Mouse (Mus musculus) forebrain, embryonic 16.5 days (tissue): ENCODE results near the gene Erbb2. TPM values are rescaled to one million over a fixed set of nuclear protein-coding genes. Genes with fewer than 3 reads are reported as not detected.
"Not testable (repeated sequence)": the region's sequence is repeated elsewhere in the genome, so short reads cannot be mapped to it uniquely, and the experiment has no call there.

Source experiments
- ATAC-seq: fragments of 200-750 bp; cut with Nextera tagmentation; 2 replicates; pipeline ENCODE4 v1.8.0; 2017; ENCODE audit warnings: mild to moderate bottlenecking, moderate library complexity
- H3K27ac ChIP-seq: fragments of 300-500 bp; sonication (generic); 2 replicates; pipeline ENCODE4 v1.5.1; 2014; ENCODE audit warnings: low read length, control low read depth
- H3K27me3 ChIP-seq: fragments of 300-500 bp; sonication (generic); replicated peaks from 2 replicates; pipeline ENCODE4 v1.6.1; 2014; ENCODE audit warnings: low read length; ENCODE audit not compliant: control insufficient read depth, insufficient read depth
- H3K36me3 ChIP-seq: fragments of 300-500 bp; sonication (generic); 2 replicates; pipeline ENCODE4 v1.6.1; 2014; ENCODE audit not compliant: control insufficient read depth, insufficient read depth
- H3K4me1 ChIP-seq: fragments of 300-500 bp; sonication (generic); replicated peaks from 2 replicates; pipeline ENCODE4 v1.6.1; 2014; ENCODE audit warnings: low read length; ENCODE audit not compliant: control insufficient read depth, insufficient read depth
- H3K4me2 ChIP-seq: fragments of 300-500 bp; sonication (generic); 2 replicates; pipeline ENCODE4 v1.6.1; 2014; ENCODE audit warnings: mild to moderate bottlenecking, low read length, control low read depth
- H3K4me3 ChIP-seq: fragments of 300-500 bp; sonication (generic); replicated peaks from 2 replicates; pipeline ENCODE4 v1.5.1; 2014; ENCODE audit warnings: mild to moderate bottlenecking, low read length, control low read depth
- H3K9ac ChIP-seq: fragments of 300-500 bp; sonication (generic); replicated peaks from 2 replicates; pipeline ENCODE4 v1.6.1; 2014; ENCODE audit warnings: low read depth, low read length, control low read depth
- H3K9me3 ChIP-seq: fragments of 300-500 bp; sonication (generic); 2 replicates; pipeline ENCODE4 v1.6.1; 2016; ENCODE audit warnings: low read length; ENCODE audit not compliant: control insufficient read depth
- WGBS: fragments of 180-500 bp; shearing (Covaris S2); extraction: QIAGEN DNeasy Blood & Tissue Kit; methylation state at CpG from one replicate; pipeline ENCODE4 v1.1.7; 2014; 5-methylcytosine and 5-hydroxymethylcytosine counted together
- polyA plus RNA-seq: library from polyadenylated mRNA; unstranded; fragments of >200 nt; fragmentation: Nextera tagmentation; extraction: Ambion mirVana; gene quantifications from 2 replicates; pipeline ENCODE4 v1.2.1, GENCODE M21; 2015

The Erbb2 gene
- polyA plus RNA-seq, 1 experiment from 2014 or later = 4.9 TPM

- 8% methylated on average over 2 of the region's 2 CpGs for WGBS
- peak overlapping the region; percentile 62 for H3K27ac ChIP-seq
Observed at GRCm38 (mm10) chr11:98372406-98372805, 39.9 kb upstream of the Erbb2 start.

GRCm38 (mm10) chr11:98373244-98373643 is 39.0 kb upstream of the Erbb2 start:
- 79% methylated on average over 6 of the region's 6 CpGs for WGBS

More at GRCm38 (mm10) chr11:98372406-98372805, 39.9 kb upstream of the Erbb2 start:
- Histone ChIP-seq H3K27me3 (no peaks in the 10 kb centered on the region), H3K36me3 (peaks cover 17% of the 10 kb centered on the region), H3K9ac (no peak overlapping the region), H3K9me3 (no peaks in the 10 kb centered on the region), H3K4me3 (no peak overlapping the region), H3K4me1 (peaks cover 28% of the 10 kb centered on the region), H3K4me2 (no peak overlapping the region)
- ATAC-seq = no peak

GRCm38 (mm10) chr11:98374266-98374665 is 38.0 kb upstream of the Erbb2 start:
- WGBS = 70% methylated on average over 8 of the region's 8 CpGs
- H3K9me3 ChIP-seq = no peaks in the 10 kb centered on the region
- ATAC-seq = 0 out of 2 replicates have a peak, but pooled peaks have one; percentile 9
- H3K36me3 ChIP-seq = peaks cover 23% of the 10 kb centered on the region
- H3K9ac ChIP-seq = no peak overlapping the region
- peaks cover 25% of the 10 kb centered on the region for H3K4me1 ChIP-seq
- H3K4me3 ChIP-seq = no peak overlapping the region
- H3K4me2 ChIP-seq = no peak overlapping the region
- H3K27ac ChIP-seq = peak overlapping the region; percentile 39
- H3K27me3 ChIP-seq = no peaks in the 10 kb centered on the region

More at GRCm38 (mm10) chr11:98373244-98373643, 39.0 kb upstream of the Erbb2 start:
- peaks cover 25% of the 10 kb centered on the region for H3K4me1 ChIP-seq
- peak overlapping the region; percentile 31 for H3K27ac ChIP-seq
- H3K4me3 ChIP-seq = no peak overlapping the region
- H3K9me3 ChIP-seq = no peaks in the 10 kb centered on the region
- no peak overlapping the region for H3K9ac ChIP-seq
- H3K36me3 ChIP-seq = peaks cover 20% of the 10 kb centered on the region
- H3K27me3 ChIP-seq = no peaks in the 10 kb centered on the region
- no peak for ATAC-seq
- peak overlapping the region; percentile 2; the same call in 1 of the 2 replicates for H3K4me2 ChIP-seq

- Histone ChIP-seq H3K9me3 (no peaks in the 10 kb centered on the region), H3K27me3 (no peaks in the 10 kb centered on the region), H3K4me3 (no peak overlapping the region), H3K27ac (no peak overlapping the region), H3K4me2 (no peak overlapping the region), H3K4me1 (peaks cover 17% of the 10 kb centered on the region), H3K36me3 (peaks cover 23% of the 10 kb centered on the region), H3K9ac (no peak overlapping the region)
- no peak for ATAC-seq
- 70% methylated on average over 5 of the region's 5 CpGs for WGBS
Observed at GRCm38 (mm10) chr11:98376756-98377155, 35.5 kb upstream of the Erbb2 start.

GRCm38 (mm10) chr11:98377787-98378186 is 34.5 kb upstream of the Erbb2 start:
- H3K4me1 ChIP-seq = peaks cover 11% of the 10 kb centered on the region
- peaks cover 23% of the 10 kb centered on the region for H3K36me3 ChIP-seq
- H3K9me3 ChIP-seq = no peaks in the 10 kb centered on the region
- no peak overlapping the region for H3K27ac ChIP-seq
- no peak overlapping the region for H3K4me2 ChIP-seq
- ATAC-seq = no peak
- WGBS = 85% methylated on average over 11 of the region's 11 CpGs
- no peak overlapping the region for H3K9ac ChIP-seq
- H3K27me3 ChIP-seq = no peaks in the 10 kb centered on the region
- no peak overlapping the region for H3K4me3 ChIP-seq

GRCm38 (mm10) chr11:98379379-98379778 is 32.9 kb upstream of the Erbb2 start:
- Histone ChIP-seq H3K4me1 (peaks cover 9% of the 10 kb centered on the region), H3K4me2 (no peak overlapping the region), H3K36me3 (peaks cover 23% of the 10 kb centered on the region), H3K9me3 (no peaks in the 10 kb centered on the region), H3K27me3 (no peaks in the 10 kb centered on the region), H3K4me3 (no peak overlapping the region), H3K9ac (no peak overlapping the region), H3K27ac (no peak overlapping the region; the same call in 1 of the 2 replicates)
- 86% methylated on average over 7 of the region's 7 CpGs for WGBS
- ATAC-seq = no peak

GRCm38 (mm10) chr11:98380106-98380505 is 32.2 kb upstream of the Erbb2 start:
- peaks cover 9% of the 10 kb centered on the region for H3K4me1 ChIP-seq
- H3K4me3 ChIP-seq = no peak overlapping the region
- H3K27ac ChIP-seq = peak overlapping the region; percentile 31; the same call in 1 of the 2 replicates
- H3K9me3 ChIP-seq = no peaks in the 10 kb centered on the region
- no peak overlapping the region for H3K9ac ChIP-seq
- WGBS = 70% methylated on average over 6 of the region's 6 CpGs
- H3K4me2 ChIP-seq = no peak overlapping the region
- H3K36me3 ChIP-seq = peaks cover 21% of the 10 kb centered on the region
- no peaks in the 10 kb centered on the region for H3K27me3 ChIP-seq
- ATAC-seq = peak; percentile 38; the same call in 1 of the 2 replicates

GRCm38 (mm10) chr11:98381651-98382050 is 30.6 kb upstream of the Erbb2 start:
- peaks cover 9% of the 10 kb centered on the region for H3K4me1 ChIP-seq
- peaks cover 13% of the 10 kb centered on the region for H3K36me3 ChIP-seq
- H3K27me3 ChIP-seq = peaks cover 4% of the 10 kb centered on the region; the same call in 1 of the 2 replicates
- H3K4me3 ChIP-seq = no peak overlapping the region
- no peak overlapping the region for H3K9ac ChIP-seq
- H3K9me3 ChIP-seq = no peaks in the 10 kb centered on the region
- H3K4me2 ChIP-seq = no peak overlapping the region
- ATAC-seq = no peak
- H3K27ac ChIP-seq = no peak overlapping the region
- 97% methylated on average over 2 of the region's 2 CpGs for WGBS

- not testable (repeated sequence) for H3K4me1 ChIP-seq, H3K4me2 ChIP-seq, ATAC-seq, H3K36me3 ChIP-seq, H3K27ac ChIP-seq, H3K9me3 ChIP-seq, H3K27me3 ChIP-seq, H3K9ac ChIP-seq, H3K4me3 ChIP-seq
- 65% methylated on average over 2 of the region's 2 CpGs for WGBS
Observed at GRCm38 (mm10) chr11:98382405-98382804, 29.9 kb upstream of the Erbb2 start.
